Mouse (Mus musculus) kidney, postnatal 36 days (tissue): ENCODE results near the gene BC147527.
A peak's percentile ranks its signal among the peaks of the same experiment; 100 is the strongest.
"Not testable (repeated sequence)": the region's sequence is repeated elsewhere in the genome, so short reads cannot be mapped to it uniquely, and the experiment has no call there.

ENCODE experiments used
- DNase-seq, 2 experiments: peaks; one replicate each; pipeline ENCODE4 v3.0.0; 2021 to 2022; ENCODE audit warnings: mixed read lengths in 2 of 2

The BC147527 gene

GRCm38 (mm10) chr13:120299991-120300442 lies at the start of gene BC147527:
Gene BC147527 (plus strand): TSS chr13:120300392.
- peak in 1 of 2 experiments; percentile 15 for DNase-seq

- DNase-seq = not testable (repeated sequence)
Observed at GRCm38 (mm10) chr13:120251208-120251924, 48.8 kb upstream of the BC147527 start.

GRCm38 (mm10) chr13:120258817-120259658 lies 41.2 kb upstream of the BC147527 start:
- not testable (repeated sequence) for DNase-seq

- DNase-seq = not testable (repeated sequence)
Observed at GRCm38 (mm10) chr13:120259718-120260117, 40.5 kb upstream of the BC147527 start.

- DNase-seq = not testable (repeated sequence)
Observed at GRCm38 (mm10) chr13:120262870-120263269, 37.3 kb upstream of the BC147527 start, which contains the start of gene AF067061. Gene AF067061 (plus strand): TSS chr13:120263114.

GRCm38 (mm10) chr13:120277837-120278236 lies 22.4 kb upstream of the BC147527 start:
- peak in 1 of 2 experiments; percentile 4 for DNase-seq

- no peak for DNase-seq
Observed at GRCm38 (mm10) chr13:120278784-120279183, 21.4 kb upstream of the BC147527 start.

- no peak for DNase-seq
Observed at GRCm38 (mm10) chr13:120299324-120299894, 783 bp upstream of the BC147527 start.

GRCm38 (mm10) chr13:120300853-120301252 lies 661 bp downstream of the BC147527 start:
- DNase-seq = no peak

- DNase-seq = no peak
Observed at GRCm38 (mm10) chr13:120310749-120311148, 10.6 kb downstream of the BC147527 start.

GRCm38 (mm10) chr13:120313584-120313983 lies 13.4 kb downstream of the BC147527 start:
- DNase-seq = peak in 1 of 2 experiments; percentile 8

- DNase-seq = not testable (repeated sequence)
Observed at GRCm38 (mm10) chr13:120316578-120316977, 16.4 kb downstream of the BC147527 start, which contains the start of gene Tcstv3. Gene Tcstv3 (plus strand): TSS chr13:120316878.

- DNase-seq = no peak
Observed at GRCm38 (mm10) chr13:120320183-120320582, 20.0 kb downstream of the BC147527 start.

- no peak for DNase-seq
Observed at GRCm38 (mm10) chr13:120320721-120321120, 20.5 kb downstream of the BC147527 start.
